Mouse (Mus musculus): ENCODE measurements around the gene Slit1. TPM values are rescaled to one million over a fixed set of nuclear protein-coding genes. Genes with fewer than 3 reads are reported as not detected.

Gene Slit1
- polyA plus RNA-seq, 1 experiment = not detected

GRCm38 (mm10) chr19:41686194-41686593 is 57.3 kb downstream of the Slit1 start:
- no peak overlapping the region for H3K27ac ChIP-seq (ENCODE audit: insufficient read depth, low read depth, low read length)
- WGBS = 96% methylated on average over 2 of the region's 2 CpGs
- H3K4me3 ChIP-seq (ENCODE audit: insufficient read depth, low read depth, low read length) = no peak overlapping the region
- no peak for TF ChIP-seq CTCF (IDR thresholded peaks at IDR 0.05; ENCODE audit: insufficient read depth, low read depth, low read length)
- no peak for TF ChIP-seq POLR2A (IDR thresholded peaks at IDR 0.05; ENCODE audit: insufficient read depth, low read depth, low read length)
- H3K4me1 ChIP-seq (ENCODE audit: control insufficient read depth, insufficient read depth, low read length) = peaks cover 33% of the 10 kb centered on the region

GRCm38 (mm10) chr19:41685453-41686086 is 57.9 kb downstream of the Slit1 start:
- 60% methylated on average over 13 of the region's 13 CpGs for WGBS
- peaks cover 32% of the 10 kb centered on the region for H3K4me1 ChIP-seq (ENCODE audit: control insufficient read depth, insufficient read depth, low read length)
- H3K4me3 ChIP-seq (ENCODE audit: insufficient read depth, low read depth, low read length) = no peak overlapping the region
- TF ChIP-seq CTCF (IDR thresholded peaks at IDR 0.05; ENCODE audit: insufficient read depth, low read depth, low read length) (no peak), POLR2A (IDR thresholded peaks at IDR 0.05; ENCODE audit: insufficient read depth, low read depth, low read length) (no peak)
- no peak overlapping the region for H3K27ac ChIP-seq (ENCODE audit: insufficient read depth, low read depth, low read length)

GRCm38 (mm10) chr19:41684874-41685273 is 58.6 kb downstream of the Slit1 start:
- Histone ChIP-seq H3K4me3 (ENCODE audit: insufficient read depth, low read depth, low read length) (no peak overlapping the region), H3K4me1 (ENCODE audit: control insufficient read depth, insufficient read depth, low read length) (peaks cover 33% of the 10 kb centered on the region), H3K27ac (ENCODE audit: insufficient read depth, low read depth, low read length) (no peak overlapping the region)
- WGBS = 80% methylated on average over 1 of the region's 1 CpGs
- TF ChIP-seq POLR2A (IDR thresholded peaks at IDR 0.05; ENCODE audit: insufficient read depth, low read depth, low read length) = no peak
- TF ChIP-seq CTCF (IDR thresholded peaks at IDR 0.05; ENCODE audit: insufficient read depth, low read depth, low read length) = no peak

- WGBS = 82% methylated on average over 1 of the region's 1 CpGs
- H3K4me1 ChIP-seq (ENCODE audit: control insufficient read depth, insufficient read depth, low read length) = peaks cover 41% of the 10 kb centered on the region
- no peak overlapping the region for H3K4me3 ChIP-seq (ENCODE audit: insufficient read depth, low read depth, low read length)
- H3K27ac ChIP-seq (ENCODE audit: insufficient read depth, low read depth, low read length) = no peak overlapping the region
- no peak for TF ChIP-seq CTCF (IDR thresholded peaks at IDR 0.05; ENCODE audit: insufficient read depth, low read depth, low read length)
Observed at GRCm38 (mm10) chr19:41683951-41684350, 59.5 kb downstream of the Slit1 start.

- TF ChIP-seq CTCF (IDR thresholded peaks at IDR 0.05; ENCODE audit: insufficient read depth, low read depth, low read length) (no peak), POLR2A (IDR thresholded peaks at IDR 0.05; ENCODE audit: insufficient read depth, low read depth, low read length) (no peak)
- no peak overlapping the region for H3K4me3 ChIP-seq (ENCODE audit: insufficient read depth, low read depth, low read length)
- no peak overlapping the region for H3K27ac ChIP-seq (ENCODE audit: insufficient read depth, low read depth, low read length)
- 96% methylated on average over 1 of the region's 1 CpGs for WGBS
- peaks cover 51% of the 10 kb centered on the region for H3K4me1 ChIP-seq (ENCODE audit: control insufficient read depth, insufficient read depth, low read length)
Observed at GRCm38 (mm10) chr19:41680267-41680666, 63.2 kb downstream of the Slit1 start.

GRCm38 (mm10) chr19:41679028-41679427 is 64.4 kb downstream of the Slit1 start:
- Histone ChIP-seq H3K27ac (ENCODE audit: insufficient read depth, low read depth, low read length) (peak overlapping the region; percentile 38; the same call in 1 of the 2 replicates), H3K4me3 (ENCODE audit: insufficient read depth, low read depth, low read length) (0 out of 2 replicates have a peak overlapping the region, but pooled peaks have one; percentile 1), H3K4me1 (ENCODE audit: control insufficient read depth, insufficient read depth, low read length) (peaks cover 45% of the 10 kb centered on the region)
- TF ChIP-seq POLR2A (IDR thresholded peaks at IDR 0.05; ENCODE audit: insufficient read depth, low read depth, low read length) = no peak
- no peak for TF ChIP-seq CTCF (IDR thresholded peaks at IDR 0.05; ENCODE audit: insufficient read depth, low read depth, low read length)
- WGBS = 15% methylated on average over 15 of the region's 15 CpGs

GRCm38 (mm10) chr19:41677575-41677974 is 65.9 kb downstream of the Slit1 start:
- no peak overlapping the region for H3K4me3 ChIP-seq (ENCODE audit: insufficient read depth, low read depth, low read length)
- TF ChIP-seq POLR2A (IDR thresholded peaks at IDR 0.05; ENCODE audit: insufficient read depth, low read depth, low read length) = no peak
- TF ChIP-seq CTCF (IDR thresholded peaks at IDR 0.05; ENCODE audit: insufficient read depth, low read depth, low read length) = no peak
- 69% methylated on average over 4 of the region's 4 CpGs for WGBS
- no peak overlapping the region for H3K27ac ChIP-seq (ENCODE audit: insufficient read depth, low read depth, low read length)
- peaks cover 46% of the 10 kb centered on the region for H3K4me1 ChIP-seq (ENCODE audit: control insufficient read depth, insufficient read depth, low read length)

GRCm38 (mm10) chr19:41675583-41675982 is 67.9 kb downstream of the Slit1 start:
- no peak overlapping the region for H3K4me3 ChIP-seq (ENCODE audit: insufficient read depth, low read depth, low read length)
- peaks cover 45% of the 10 kb centered on the region for H3K4me1 ChIP-seq (ENCODE audit: control insufficient read depth, insufficient read depth, low read length)
- 48% methylated on average over 8 of the region's 8 CpGs for WGBS
- no peak for TF ChIP-seq POLR2A (IDR thresholded peaks at IDR 0.05; ENCODE audit: insufficient read depth, low read depth, low read length)
- no peak for TF ChIP-seq CTCF (IDR thresholded peaks at IDR 0.05; ENCODE audit: insufficient read depth, low read depth, low read length)
- no peak overlapping the region for H3K27ac ChIP-seq (ENCODE audit: insufficient read depth, low read depth, low read length)

GRCm38 (mm10) chr19:41674366-41674765 is 69.1 kb downstream of the Slit1 start:
- 79% methylated on average over 4 of the region's 4 CpGs for WGBS
- peaks cover 52% of the 10 kb centered on the region for H3K4me1 ChIP-seq (ENCODE audit: control insufficient read depth, insufficient read depth, low read length)
- no peak for TF ChIP-seq CTCF (IDR thresholded peaks at IDR 0.05; ENCODE audit: insufficient read depth, low read depth, low read length)
- no peak for TF ChIP-seq POLR2A (IDR thresholded peaks at IDR 0.05; ENCODE audit: insufficient read depth, low read depth, low read length)
- H3K4me3 ChIP-seq (ENCODE audit: insufficient read depth, low read depth, low read length) = no peak overlapping the region
- H3K27ac ChIP-seq (ENCODE audit: insufficient read depth, low read depth, low read length) = no peak overlapping the region
